Mouse (Mus musculus) MEL (cell line): Measurements from ENCODE around the gene Vmn1r171. TPM values are rescaled to one million over a fixed set of nuclear protein-coding genes. Genes with fewer than 3 reads are reported as not detected.

Experiments used
- DNase-seq: peaks from one replicate; pipeline ENCODE4 v3.0.0; 2011; ENCODE audit warnings: low read depth, low spot score
- H3K27ac ChIP-seq: 2 replicates; pipeline ENCODE4 v1.5.1; 2012; ENCODE audit warnings: low read depth, mild to moderate bottlenecking, control low read depth, low read length, moderate library complexity; ENCODE audit not compliant: control insufficient read depth
- H3K27me3 ChIP-seq, 2 experiments: fragments of 150-350 bp in 1 of 2; sonication (generic) in 1 of 2; 2 replicates each; pipeline ENCODE4 v1.6.1; 2012; ENCODE audit warnings: low read length in 2 of 2, mild to moderate bottlenecking in 2 of 2, improper control_type of control experiment in 1 of 2, moderate library complexity in 1 of 2; ENCODE audit not compliant: insufficient read depth in 2 of 2, control insufficient read depth in 1 of 2
- H3K36me3 ChIP-seq, 2 experiments: 2 replicates each; pipeline ENCODE4 v1.6.1; 2012 to 2014; ENCODE audit warnings: low read length in 2 of 2, improper control_type of control experiment in 1 of 2, inconsistent platforms in 1 of 2, mild to moderate bottlenecking in 1 of 2; ENCODE audit not compliant: insufficient read depth in 2 of 2, control insufficient read depth in 1 of 2
- H3K4me1 ChIP-seq, 2 experiments: fragments of 150-350 bp in 1 of 2; sonication (generic) in 1 of 2; 2 replicates each; pipeline ENCODE4 v1.6.1; 2012; ENCODE audit warnings: low read length in 2 of 2, improper control_type of control experiment in 1 of 2, mild to moderate bottlenecking in 1 of 2; ENCODE audit not compliant: insufficient read depth in 2 of 2, control insufficient read depth in 1 of 2
- H3K4me3 ChIP-seq, 2 experiments: fragments of 150-350 bp in 1 of 2; sonication (generic) in 1 of 2; 2 replicates each; pipeline ENCODE4 v1.5.1; 2012; ENCODE audit warnings: low read depth in 2 of 2, low read length in 2 of 2, mild to moderate bottlenecking in 2 of 2, moderate library complexity in 2 of 2, control low read depth in 1 of 2, improper control_type of control experiment in 1 of 2; ENCODE audit not compliant: control insufficient read depth in 1 of 2, insufficient read depth in 1 of 2
- H3K79me2 ChIP-seq: 2 replicates; pipeline ENCODE4 v1.6.1; 2012; ENCODE audit warnings: mild to moderate bottlenecking, low read length, moderate library complexity; ENCODE audit not compliant: control insufficient read depth, poor library complexity, insufficient read depth
- H3K9ac ChIP-seq: 2 replicates; pipeline ENCODE4 v1.6.1; 2012; ENCODE audit warnings: low read depth, mild to moderate bottlenecking, control low read depth, low read length, moderate library complexity; ENCODE audit not compliant: control insufficient read depth, poor library complexity, severe bottlenecking
- H3K9me3 ChIP-seq: fragments of 150-350 bp; sonication (generic); replicated peaks from 2 replicates; pipeline ENCODE4 v1.6.1; 2012; ENCODE audit warnings: mild to moderate bottlenecking, low read length, improper control_type of control experiment, moderate library complexity; ENCODE audit not compliant: insufficient read depth
- E2F4 ChIP-seq: IDR thresholded peaks from 2 replicates; pipeline ENCODE4 v1.6.1; 2011; ENCODE audit warnings: low read depth, low read length, improper control_type of control experiment, borderline replicate concordance
- GABPA ChIP-seq: IDR thresholded peaks from 2 replicates; pipeline ENCODE4 v1.6.1; 2012; ENCODE audit warnings: low read depth, mild to moderate bottlenecking, inconsistent platforms, low read length, improper control_type of control experiment, moderate library complexity
- MAX ChIP-seq: IDR thresholded peaks from 2 replicates; pipeline ENCODE4 v1.6.1; 2011; ENCODE audit warnings: low read length, improper control_type of control experiment
- MXI1 ChIP-seq: IDR thresholded peaks from 2 replicates; pipeline ENCODE4 v1.6.1; 2011; ENCODE audit warnings: mild to moderate bottlenecking, low read depth, low read length, improper control_type of control experiment
- MYC ChIP-seq: IDR thresholded peaks from 2 replicates; pipeline ENCODE4 v1.6.1; 2011; ENCODE audit warnings: low read depth, mild to moderate bottlenecking, low read length, improper control_type of control experiment, moderate library complexity
- ZKSCAN1 ChIP-seq: IDR thresholded peaks from 2 replicates; pipeline ENCODE4 v1.6.1; 2012; ENCODE audit warnings: low read depth, mild to moderate bottlenecking, inconsistent platforms, low read length, improper control_type of control experiment, moderate library complexity
- ZNF384 ChIP-seq: IDR thresholded peaks from 2 replicates; pipeline ENCODE4 v1.6.1; 2012; ENCODE audit warnings: low read depth, mild to moderate bottlenecking, inconsistent platforms, low read length, improper control_type of control experiment
- polyA plus RNA-seq, 2 experiments: library from polyadenylated mRNA; stranded (reverse) in 1 of 2; unstranded in 1 of 2; fragments of >175 nt in 1 of 2; fragments of >200 nt in 1 of 2; gene quantifications; 2 replicates each; pipeline versions ENCODE4 v1.2.1 to v1.2.4; 2012; ENCODE audit warnings: low replicate concordance in 2 of 2, low read depth in 1 of 2; ENCODE audit not compliant: insufficient read length in 2 of 2, insufficient read depth in 1 of 2, missing spikeins in 1 of 2
- total RNA-seq: library from RNA; depleted of rRNA; stranded (reverse); fragments of 300-350 nt; gene quantifications from 2 replicates; pipeline ENCODE4 v1.2.3, GENCODE M21; 2012; rRNA removed

Gene Vmn1r171
- total and polyA plus RNA-seq, 3 experiments, result not detected

GRCm38 (mm10) chr7:23658016-23658415, 27.5 kb downstream of the Vmn1r171 start, which contains the start of gene Vmn1r172:
TSS of gene Vmn1r172 (plus strand) at chr7:23658316.
- H3K27me3 ChIP-seq, result no peaks in the 10 kb centered on the region
- TF ChIP-seq MXI1, result no peak
- no peak for TF ChIP-seq ZNF384
- TF ChIP-seq MAX, result no peak
- no peak for TF ChIP-seq GABPA
- no peak for TF ChIP-seq MYC
- no peak for TF ChIP-seq ZKSCAN1
- no peak for TF ChIP-seq E2F4
- TF ChIP-seq, all 39 proteins: peak for 0
- Histone ChIP-seq H3K9me3 (no peaks in the 10 kb centered on the region), H3K79me2 (no peaks in the 10 kb centered on the region), H3K9ac (no peak within 1 kb of the TSS), H3K36me3 (no peaks in the 10 kb centered on the region), H3K27ac (no peak within 1 kb of the TSS), H3K4me3 (no peak within 1 kb of the TSS), H3K4me1 (no peaks in the 10 kb centered on the region)
- no peak for DNase-seq

Other genes with a start within 250 kb of the Vmn1r171 start
- gene Nlrp5, start 244.8 kb upstream of the Vmn1r171 start, total RNA-seq, result not detected in 2 replicates
- not detected for gene Nlrp5, start 244.8 kb upstream of the Vmn1r171 start, polyA plus RNA-seq
- not detected in 2 replicates for gene Vmn1r167, start 123.5 kb upstream of the Vmn1r171 start, total RNA-seq
- not detected for gene Vmn1r167, start 123.5 kb upstream of the Vmn1r171 start, polyA plus RNA-seq
- gene Vmn1r168, start 91.0 kb upstream of the Vmn1r171 start, total RNA-seq, result not detected in 2 replicates
- not detected for gene Vmn1r168, start 91.0 kb upstream of the Vmn1r171 start, polyA plus RNA-seq
- not detected in 2 replicates for gene Vmn1r169, start 55.2 kb upstream of the Vmn1r171 start, total RNA-seq
- not detected for gene Vmn1r169, start 55.2 kb upstream of the Vmn1r171 start, polyA plus RNA-seq
- not detected in 2 replicates for gene Vmn1r170, start 24.5 kb upstream of the Vmn1r171 start, total RNA-seq
- not detected for gene Vmn1r170, start 24.5 kb upstream of the Vmn1r171 start, polyA plus RNA-seq
- not detected in 2 replicates for gene Vmn1r172, start 27.6 kb downstream of the Vmn1r171 start, total RNA-seq
- gene Vmn1r172, start 27.6 kb downstream of the Vmn1r171 start, polyA plus RNA-seq, result not detected
- not detected in 2 replicates for gene Vmn1r173, start 70.0 kb downstream of the Vmn1r171 start, total RNA-seq
- not detected for gene Vmn1r173, start 70.0 kb downstream of the Vmn1r171 start, polyA plus RNA-seq
- not detected in 2 replicates for gene Vmn1r174, start 121.5 kb downstream of the Vmn1r171 start, total RNA-seq
- gene Vmn1r174, start 121.5 kb downstream of the Vmn1r171 start, polyA plus RNA-seq, result not detected
- not detected in 2 replicates for gene Vmn1r175, start 179.9 kb downstream of the Vmn1r171 start, total RNA-seq
- gene Vmn1r175, start 179.9 kb downstream of the Vmn1r171 start, polyA plus RNA-seq, result not detected
- gene Vmn1r176, start 206.7 kb downstream of the Vmn1r171 start, total RNA-seq, result not detected in 2 replicates
- gene Vmn1r176, start 206.7 kb downstream of the Vmn1r171 start, polyA plus RNA-seq, result not detected
- not detected in 2 replicates for gene Vmn1r177, start 235.7 kb downstream of the Vmn1r171 start, total RNA-seq
- not detected for gene Vmn1r177, start 235.7 kb downstream of the Vmn1r171 start, polyA plus RNA-seq